Mouse (Mus musculus) cortical plate, adult 2 months (tissue): ENCODE data around the gene Crlf3.

Experiments used
- CTCF ChIP-seq: fragments of 200-500 bp; IDR thresholded peaks from 2 replicates; pipeline ENCODE4 v1.5.1; 2011; ENCODE audit warnings: mild to moderate bottlenecking, control low read depth, low read length; ENCODE audit not compliant: insufficient read depth; ENCODE audit errors: extremely low read depth
- POLR2A ChIP-seq: fragments of 200-500 bp; IDR thresholded peaks from 2 replicates; pipeline ENCODE4 v1.6.1; 2011; ENCODE audit warnings: mild to moderate bottlenecking, low read length, control low read depth; ENCODE audit not compliant: insufficient read depth; ENCODE audit errors: extremely low read depth

- TF ChIP-seq CTCF (peak; percentile 78), POLR2A (no peak)
Measured at GRCm38 (mm10) chr11:80086844-80087243, 6.1 kb upstream of the Crlf3 start.
